Mouse (Mus musculus) T-helper 2 cell (primary cell): ENCODE measurements around the gene Pdzd2.

Experiments
- in situ Hi-C: fragments of 300-600 bp; cut with MboI, MseI; formaldehyde crosslinking; loops from one replicate; pipeline ENCODE4 v1.15.1; 2025; ENCODE audit warnings: high pct_unique_total_duplicates

Pdzd2 gene

DNA sequence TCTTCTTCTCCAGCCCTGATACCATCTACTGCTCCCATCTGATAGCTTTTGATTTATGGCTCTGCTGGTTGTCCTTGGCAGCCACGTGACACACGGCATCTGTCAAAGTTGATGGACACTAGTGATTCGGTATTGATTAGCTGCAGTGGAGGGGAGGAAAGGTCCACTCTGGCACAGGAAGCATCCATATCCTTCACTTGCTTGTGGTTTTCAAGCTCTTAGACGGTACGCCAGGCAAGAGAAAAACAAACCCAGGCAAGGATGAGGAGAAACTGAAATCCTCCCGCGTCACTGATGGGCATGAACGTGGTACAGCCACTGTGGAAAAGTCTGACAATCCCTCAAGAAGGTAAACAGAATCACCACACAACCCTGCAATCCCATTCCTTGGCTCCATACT is 113.6 kb downstream of the Pdzd2 start:
- in situ Hi-C loops = no loop called here

DNA sequence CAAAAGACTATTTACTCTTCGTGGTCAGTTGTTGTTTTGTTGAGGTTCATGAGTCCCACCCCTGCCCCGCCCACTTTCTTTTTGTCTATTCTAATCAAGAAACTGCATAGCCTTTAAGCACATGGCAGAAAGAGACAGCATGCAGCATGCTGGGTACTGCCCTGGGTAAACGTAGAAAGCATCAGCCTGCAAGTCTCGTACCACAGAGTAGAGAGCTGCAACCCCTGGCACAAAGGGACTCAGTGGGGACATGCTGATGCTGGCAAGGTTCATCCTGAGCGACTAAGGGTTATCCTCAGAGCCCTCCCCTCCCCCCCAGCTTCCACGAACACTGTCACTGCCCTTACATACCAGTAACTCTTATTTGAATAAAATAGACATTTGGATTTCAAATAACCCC is 114.2 kb downstream of the Pdzd2 start:
- in situ Hi-C loops = no loop called here

DNA sequence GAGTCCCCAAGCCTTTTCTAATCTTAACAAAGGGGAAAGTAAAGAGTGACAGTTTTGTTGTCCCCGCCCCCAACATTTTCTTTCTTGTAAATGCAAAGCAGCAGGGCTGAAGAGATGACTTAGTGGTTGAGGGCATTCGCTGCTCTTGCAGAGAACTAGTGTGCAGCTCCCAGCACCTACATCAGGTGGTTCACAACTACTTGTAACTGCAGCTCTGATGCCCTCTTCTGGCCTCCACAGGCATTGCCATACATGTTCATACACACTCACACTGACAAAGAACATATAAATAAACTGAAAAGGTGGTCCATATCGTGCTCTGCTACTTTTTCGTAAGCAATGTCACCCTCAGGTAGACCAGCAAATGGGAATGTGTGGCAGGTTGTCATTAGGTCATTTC is 116.2 kb downstream of the Pdzd2 start:
- in situ Hi-C loops = no loop called here

DNA sequence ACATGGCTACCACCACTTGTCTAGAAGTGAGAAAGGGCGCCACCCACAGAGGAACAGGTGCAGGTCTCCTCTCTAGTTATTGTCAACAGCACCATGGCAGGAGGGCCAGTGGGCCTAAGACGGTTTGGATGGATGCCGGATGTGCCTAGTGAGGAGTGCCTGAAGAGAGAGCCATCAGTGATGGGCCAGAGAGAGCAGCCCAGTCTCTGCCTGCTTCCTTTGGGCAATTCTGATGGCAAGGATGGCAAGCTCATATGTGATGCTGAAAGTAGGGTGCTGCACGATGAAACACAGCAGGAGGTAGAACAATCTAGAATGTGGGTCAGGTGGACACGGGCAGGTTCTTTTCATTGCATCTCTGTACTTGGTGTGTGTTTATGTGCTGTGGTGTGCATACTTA is 117.0 kb downstream of the Pdzd2 start:
- in situ Hi-C loops = no loop called here

DNA sequence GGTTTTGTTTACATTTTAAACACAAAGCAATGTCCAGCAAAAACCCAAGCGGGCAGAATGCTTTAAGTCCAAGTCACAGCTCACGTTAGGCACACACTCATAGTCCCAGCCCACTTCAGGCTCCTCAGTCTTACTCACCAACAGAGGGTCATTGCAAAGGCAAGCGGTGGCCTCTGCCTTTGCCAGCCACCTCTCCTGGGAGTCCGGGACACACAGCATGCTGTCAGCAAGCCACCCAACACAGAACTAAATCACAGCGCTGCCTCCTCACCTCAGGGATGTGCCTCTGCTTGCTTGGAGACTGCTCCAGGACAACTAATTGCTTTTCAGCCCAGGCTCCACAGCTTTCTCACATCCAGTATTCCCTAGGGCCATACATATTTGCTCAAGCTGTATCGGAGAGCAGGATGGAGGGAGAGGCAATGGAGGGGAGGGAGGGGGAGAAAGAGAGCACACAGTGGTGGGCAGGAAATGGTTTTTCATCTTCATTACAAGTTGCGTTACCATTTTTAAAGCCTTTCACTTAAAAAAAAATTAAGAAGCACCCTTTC is 117.6 kb downstream of the Pdzd2 start:
- in situ Hi-C loops = no loop called here

DNA sequence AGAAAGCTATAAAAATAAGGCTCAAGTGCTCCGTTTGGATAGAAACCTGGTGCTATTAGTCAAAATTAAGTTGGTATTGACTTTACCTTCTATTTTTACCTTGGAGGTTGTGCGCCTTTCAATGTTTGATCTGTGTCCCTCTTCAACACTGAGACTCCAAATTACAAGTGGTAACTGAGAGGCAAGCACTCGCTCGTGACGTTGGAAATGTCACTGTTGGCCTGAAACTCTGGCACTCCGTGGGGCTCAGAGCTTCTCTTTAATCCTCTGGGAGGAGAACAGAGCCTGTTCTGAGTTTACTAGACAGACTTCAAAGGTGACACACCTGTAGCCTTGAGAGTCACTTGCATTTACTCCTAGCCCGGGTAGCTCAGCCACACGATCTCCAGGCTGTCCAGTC is 120.5 kb downstream of the Pdzd2 start:
- in situ Hi-C loops = no loop called here

DNA sequence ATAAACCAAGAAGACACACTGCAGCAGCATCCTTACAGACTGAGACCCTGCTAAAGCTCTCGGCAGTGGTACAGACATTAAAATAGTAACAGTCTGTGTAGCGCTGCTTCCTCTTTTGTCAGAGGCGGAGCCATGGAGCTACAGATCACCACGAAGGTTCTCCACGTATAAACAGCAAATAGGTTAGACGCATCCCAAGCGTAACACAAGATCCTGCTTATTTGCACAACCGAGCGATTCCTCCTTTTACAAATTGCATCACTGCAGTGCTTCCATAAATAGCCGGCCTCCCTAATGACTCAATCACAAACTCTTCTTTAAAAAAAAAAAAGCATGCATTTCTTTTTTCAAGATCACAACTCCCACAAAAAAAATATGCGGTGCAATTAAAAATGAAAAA is 122.1 kb downstream of the Pdzd2 start:
- in situ Hi-C loops = no loop called here

DNA sequence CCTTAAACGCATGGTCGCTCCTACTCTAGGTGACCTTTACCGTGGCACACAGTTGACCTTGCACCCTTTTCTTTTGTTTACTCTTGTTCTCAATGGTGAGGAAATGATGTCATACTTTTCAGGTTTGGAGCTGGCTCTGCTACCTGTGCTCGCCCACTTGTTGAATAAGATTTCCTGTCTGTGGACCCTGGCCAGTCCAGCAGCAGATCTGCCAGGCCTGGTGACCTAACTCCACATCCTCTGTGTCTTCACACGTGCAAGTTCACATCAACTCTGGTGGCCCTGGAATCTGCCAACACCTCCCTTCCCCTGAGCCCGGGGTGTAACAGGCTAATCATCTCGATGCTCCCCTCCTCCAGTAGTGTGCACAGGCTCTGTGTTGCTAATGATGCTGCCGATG is 122.5 kb downstream of the Pdzd2 start:
- in situ Hi-C loops = no loop called here

DNA sequence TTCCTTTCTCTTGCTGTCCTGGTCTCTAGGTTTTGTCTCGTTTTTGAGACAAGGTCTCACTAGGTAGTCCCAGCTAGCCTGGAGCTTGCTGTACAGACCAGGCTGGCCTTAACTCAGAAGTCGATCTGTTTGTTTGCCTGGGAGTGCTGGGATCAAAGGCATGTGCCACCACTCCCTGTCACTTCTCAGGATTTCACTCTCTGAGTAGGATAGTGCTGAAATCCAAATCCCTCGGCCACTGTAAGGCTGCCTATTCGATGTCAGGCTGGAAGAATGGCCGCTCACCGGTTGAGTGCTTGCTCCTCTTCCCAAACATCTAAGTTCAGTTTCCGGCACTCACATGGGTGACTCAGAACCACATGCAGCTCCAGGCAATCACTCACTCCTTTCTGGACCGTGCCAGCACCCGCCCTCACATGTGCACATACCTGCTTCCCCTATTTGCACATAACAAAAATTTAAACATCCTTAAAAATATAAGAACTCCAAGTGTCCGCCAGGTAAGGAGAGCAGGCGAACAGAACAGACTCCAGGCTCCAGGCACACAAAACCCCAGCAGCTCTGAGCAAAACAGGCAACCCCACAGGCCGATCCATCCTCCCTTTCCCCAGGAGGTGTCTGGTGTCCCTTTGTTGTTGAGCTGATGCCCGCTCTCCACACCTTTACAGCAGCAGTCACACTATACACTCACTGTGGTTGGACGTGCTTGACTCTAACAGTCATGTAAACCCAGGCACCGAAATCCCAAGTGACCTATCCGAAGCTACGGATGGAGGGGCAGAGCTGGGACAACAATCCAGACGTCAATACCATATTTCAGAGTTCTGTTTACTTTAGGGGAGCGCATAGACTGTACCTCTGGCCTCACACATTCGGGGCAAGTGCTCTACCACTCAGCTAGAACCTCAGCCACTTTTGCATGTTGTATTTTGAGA is 124.5 kb downstream of the Pdzd2 start:
- in situ Hi-C loops = no loop called here

DNA sequence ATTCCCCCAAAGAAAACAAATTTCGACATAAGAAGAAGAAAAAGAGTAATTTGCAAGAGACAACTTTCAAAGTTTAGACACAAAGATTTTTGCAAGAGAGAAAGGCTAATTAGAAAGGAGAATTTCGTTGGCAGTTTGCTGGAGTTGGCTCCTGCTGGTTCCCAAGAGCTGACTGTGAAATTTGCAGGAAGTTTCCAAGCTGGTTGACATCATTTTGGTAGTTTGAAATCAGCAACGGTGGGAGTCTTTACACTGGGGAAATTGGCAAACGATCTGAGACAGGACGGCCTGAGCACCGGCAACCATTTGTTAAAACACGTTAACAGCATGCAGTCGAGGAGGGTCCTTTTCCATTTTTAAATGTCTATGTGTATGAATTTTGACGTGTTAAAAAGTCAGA is 125.7 kb downstream of the Pdzd2 start:
- in situ Hi-C loops = no loop called here

DNA sequence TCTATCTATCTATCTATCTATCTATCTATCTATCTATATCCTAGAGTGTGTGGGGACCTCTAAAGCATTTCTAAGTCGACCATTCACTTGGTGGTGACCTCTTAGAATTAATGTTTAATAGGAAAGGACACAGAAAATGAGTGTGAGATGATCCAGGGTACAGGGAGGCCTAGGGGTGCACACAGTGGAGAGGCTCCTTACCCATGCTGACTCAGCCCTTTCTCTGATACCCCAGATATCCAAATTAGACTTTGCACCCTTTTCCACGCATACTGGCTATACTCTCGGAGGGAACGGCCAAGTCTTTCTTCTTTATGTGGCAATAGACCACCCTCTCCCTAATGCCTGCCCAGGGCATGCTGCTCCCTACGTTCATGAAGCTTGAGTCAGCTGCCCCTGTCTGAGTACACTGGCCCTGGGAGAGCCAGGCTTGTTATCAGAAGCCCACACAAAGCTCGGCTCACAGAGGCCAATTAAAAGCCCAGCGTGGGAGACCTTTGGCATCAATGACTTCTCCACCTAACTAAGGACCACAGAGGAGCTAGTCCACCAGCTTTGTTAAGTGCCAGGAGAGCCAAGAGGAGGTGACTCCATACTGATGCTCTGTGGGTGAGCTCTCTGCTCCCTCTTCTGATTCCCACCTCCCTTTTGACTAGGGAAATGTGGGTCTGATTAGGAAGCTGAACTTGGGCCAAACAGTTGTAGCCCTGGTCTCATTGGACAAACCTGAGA is 126.6 kb downstream of the Pdzd2 start:
- in situ Hi-C loops = no loop called here

DNA sequence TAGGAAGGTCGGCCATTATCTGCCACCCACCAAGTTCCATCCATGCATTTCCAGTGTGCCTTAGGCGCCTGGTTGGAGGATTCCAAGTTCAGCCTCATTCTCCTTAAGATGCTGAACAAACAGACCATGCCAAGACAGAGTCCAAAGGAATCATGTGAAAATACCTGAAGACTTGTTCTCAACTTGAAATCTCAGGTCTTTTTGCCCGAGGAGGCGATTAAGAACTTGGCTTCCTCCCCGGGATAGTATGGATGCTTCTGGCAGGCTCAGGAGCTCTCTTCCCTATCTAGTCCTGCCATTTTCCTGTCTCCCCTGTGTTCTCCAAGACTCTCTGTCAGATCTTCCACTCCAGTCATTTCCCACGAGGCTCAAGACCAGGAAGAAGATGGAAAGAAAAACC is 131.6 kb downstream of the Pdzd2 start:
- in situ Hi-C loops = no loop called here

DNA sequence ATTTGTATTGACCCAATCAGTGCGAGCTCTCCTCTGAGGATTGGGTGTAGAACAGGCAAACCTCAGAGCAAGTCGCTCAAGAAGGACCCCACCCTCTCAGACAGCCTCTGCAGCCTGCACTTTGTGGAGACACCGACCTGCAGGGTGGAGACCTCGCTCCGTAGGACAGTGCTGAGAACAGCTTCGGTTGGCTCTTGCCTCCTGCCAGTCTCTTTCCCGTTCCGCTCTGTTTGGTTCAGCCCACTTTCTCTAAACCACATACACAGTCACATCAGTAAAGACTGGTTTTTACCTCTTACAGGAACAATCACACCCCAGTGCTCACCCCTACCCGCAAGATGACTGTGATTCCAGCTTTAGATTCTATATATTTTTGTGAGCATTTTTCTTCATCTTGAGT is 133.4 kb downstream of the Pdzd2 start:
- in situ Hi-C loops = no loop called here

DNA sequence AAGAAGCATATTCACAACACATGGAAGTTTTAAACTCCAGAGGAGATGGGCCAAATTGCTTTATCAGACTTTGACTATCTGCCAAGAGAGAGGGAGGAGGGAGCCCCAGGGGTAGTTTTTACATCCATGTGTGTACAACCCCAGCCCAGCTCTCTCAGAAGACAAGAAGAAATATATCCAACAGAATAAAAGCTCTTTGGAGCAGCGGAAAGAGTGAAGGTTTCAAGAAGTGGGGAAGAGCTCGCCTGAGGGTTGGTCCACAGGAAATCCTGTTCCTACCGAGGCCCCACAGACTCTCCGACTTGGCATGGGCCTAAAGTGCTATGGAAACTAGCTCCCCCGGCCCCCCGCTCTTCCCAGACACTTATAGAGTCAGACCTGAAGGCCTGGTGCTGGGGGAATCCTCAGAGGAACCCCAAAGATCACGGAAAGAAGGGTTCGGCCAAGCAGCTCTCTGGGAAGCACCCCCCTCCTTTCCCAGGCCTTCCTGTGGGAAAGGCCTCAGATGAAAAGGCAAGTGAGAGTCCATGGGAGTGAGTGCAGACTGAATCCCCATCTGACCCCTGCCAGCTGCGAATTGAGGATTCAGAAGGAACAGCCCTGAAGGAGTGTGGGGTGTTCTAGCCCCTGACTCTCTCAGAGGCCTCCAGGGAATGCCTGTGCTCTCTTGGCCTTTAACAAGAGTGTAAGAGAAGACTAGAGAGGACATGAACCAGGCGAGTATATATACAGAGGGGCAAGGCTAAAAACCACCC is 134.3 kb downstream of the Pdzd2 start:
- in situ Hi-C loops = no loop called here

DNA sequence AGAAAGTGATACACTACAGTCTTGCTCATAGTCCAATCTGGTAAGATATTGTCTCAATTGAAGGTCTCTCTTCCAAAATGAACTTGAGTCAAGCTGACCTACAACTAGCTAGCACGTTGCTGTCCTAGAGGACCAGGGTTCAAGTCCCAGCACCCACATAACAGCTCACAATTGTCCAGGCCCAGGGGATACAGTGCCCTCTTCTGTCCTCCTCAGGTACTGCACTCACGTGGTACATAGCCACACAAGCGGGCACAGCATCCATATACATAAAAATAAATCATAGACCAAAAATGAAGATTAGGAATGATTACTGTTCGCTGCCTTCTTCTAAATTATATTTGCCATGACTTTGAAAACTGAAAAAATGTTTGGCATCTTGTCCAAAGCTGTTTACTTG is 136.1 kb downstream of the Pdzd2 start:
- in situ Hi-C loops = no loop called here

DNA sequence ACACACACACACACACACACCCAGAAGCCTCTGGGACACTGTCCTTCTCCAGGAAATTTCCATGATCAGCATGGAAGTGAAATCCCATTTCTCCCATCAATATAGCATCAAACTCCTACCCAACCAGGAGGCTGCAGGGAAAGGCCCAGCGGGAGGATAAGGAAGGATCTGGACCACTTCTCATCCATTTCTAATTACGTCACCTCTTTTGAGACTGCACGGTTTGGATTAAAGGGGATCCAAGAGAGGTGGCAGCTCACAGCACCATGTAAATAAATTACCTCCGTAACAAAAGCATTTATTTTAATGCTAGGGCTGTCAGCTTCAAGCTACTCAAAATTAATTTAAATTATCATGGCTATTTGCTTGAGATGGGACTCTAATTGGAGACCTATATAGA is 146.6 kb downstream of the Pdzd2 start:
- in situ Hi-C loops = no loop called here

DNA sequence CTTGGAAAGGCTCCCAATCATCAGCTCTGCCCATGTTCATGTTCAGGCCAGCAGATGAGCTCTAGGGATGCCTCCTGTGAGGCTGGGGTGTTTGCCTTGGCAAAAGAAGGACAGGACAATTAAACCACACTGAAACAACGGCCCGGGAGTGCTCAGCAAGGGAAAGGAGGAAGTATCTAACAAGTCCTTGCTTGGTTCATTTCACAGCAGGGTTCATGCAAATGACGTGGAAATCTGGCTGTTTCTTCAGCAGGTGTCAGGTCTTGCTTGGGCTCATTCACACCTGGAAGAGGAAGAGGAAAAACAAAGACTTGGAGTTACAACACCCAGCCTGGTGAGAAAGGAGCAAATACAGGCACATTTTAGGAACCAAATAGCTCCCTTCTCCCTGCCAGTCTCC is 147.1 kb downstream of the Pdzd2 start:
- in situ Hi-C loops = no loop called here

DNA sequence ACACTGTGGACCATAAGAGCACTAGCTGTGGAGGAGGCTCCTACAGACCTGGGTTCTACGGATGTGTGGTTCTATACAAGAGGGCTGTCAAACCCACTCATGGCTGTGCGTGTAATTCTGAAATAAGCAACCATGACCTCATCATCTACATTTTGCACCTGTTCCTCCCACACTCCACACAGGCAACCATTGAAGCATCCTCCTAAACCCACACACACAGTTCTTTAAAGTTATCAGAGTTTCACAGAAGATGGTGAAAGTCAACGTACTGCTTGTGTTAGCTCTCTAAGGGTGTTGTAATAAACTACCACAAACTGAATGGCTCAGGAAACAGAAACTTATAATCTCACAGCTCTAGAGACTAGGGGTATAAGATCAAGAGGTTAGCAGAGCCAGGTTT is 151.1 kb downstream of the Pdzd2 start:
- in situ Hi-C loops = loop anchor here (5.0 kb wide), 1 partner anchor 204 kb away; no protein-coding TSS in a partner anchor

DNA sequence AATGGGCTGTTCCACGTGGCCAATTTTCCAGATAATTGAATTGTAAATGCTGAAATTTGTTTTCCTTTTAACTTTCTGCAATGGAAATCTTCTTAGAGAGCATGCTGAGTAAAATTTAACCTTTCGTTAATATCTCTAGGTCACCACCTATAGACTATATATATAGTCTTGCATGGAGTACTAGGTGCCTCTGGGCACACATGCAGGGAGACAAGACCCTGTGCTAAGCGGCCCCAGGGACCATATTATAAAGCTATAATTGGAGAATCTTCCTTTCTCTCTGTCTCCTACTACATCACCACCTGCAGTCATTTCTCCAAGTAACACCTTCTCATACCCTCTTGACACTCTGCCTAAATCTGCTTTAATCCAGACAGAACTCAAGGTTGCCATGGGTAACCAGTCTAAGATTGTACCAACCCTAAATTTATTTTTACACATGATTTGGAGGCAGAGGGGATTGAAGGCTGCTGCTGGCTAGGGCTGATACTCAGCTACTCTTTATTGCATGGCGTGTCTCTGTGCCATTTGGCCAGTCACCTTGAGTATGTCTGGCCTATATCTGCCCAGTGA is 152.8 kb downstream of the Pdzd2 start:
- in situ Hi-C loops = loop anchor here (5.0 kb wide), 1 partner anchor 205 kb away; no protein-coding TSS in a partner anchor

DNA sequence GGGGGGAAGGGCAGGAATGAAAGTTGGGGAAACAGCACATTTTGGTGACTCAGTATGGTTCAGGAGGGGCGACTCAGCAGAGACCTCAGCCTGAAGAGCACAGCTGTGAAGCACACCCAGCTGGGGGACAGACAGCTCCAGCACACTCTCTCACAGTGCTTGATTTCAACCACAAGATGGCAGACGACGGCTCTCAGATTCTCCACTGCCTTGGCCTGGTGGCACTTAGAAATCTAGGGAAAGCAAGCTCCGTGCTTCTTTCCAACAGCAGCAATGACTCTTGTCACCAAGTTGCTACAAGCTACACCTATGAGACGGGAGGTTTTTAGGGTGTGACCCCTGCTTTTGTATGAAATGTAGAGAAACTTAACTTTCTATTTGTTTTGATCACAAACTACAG is 153.6 kb downstream of the Pdzd2 start:
- in situ Hi-C loops = loop anchor here (5.0 kb wide), 1 partner anchor 206 kb away; no protein-coding TSS in a partner anchor

DNA sequence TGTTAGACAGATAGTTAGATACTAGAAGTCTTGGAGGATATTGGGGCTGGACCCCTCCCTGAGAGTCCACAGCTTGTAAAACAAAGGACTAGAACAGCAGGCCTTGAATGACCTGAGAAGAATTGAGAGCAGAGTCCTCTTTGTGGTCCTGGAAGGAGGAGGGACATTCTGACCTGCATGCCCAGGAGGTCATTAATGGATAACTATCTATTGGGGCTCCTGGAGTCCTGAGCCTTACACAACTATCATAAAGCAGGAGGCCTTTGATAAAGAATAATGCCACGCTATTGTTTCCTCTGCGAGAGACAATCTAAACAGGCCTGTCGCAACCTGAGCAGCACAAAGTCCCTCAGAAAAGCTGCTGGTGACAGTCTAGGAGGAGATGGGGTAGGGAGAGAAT is 156.7 kb downstream of the Pdzd2 start:
- in situ Hi-C loops = no loop called here

DNA sequence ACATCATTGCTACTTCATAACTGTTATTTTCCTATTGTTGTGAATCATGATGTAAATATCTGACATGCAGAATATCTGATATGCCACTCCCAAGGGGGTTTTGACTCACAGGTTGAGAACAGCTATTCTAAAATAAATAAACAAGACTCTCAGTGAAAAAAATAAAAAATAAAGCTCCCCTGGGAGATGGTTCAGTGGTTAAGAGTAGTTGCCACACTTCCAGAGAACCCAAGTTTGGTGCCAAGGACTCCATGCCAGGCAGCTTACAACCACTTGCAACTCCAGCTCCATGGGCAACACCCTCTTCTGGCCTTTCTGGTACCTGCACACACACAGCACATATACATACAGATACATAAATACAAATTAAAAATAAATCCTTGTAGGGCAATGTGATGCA is 157.3 kb downstream of the Pdzd2 start:
- in situ Hi-C loops = no loop called here
